In genomic region chr4:89474836-89475541, GRCm38 (mm10) we compare ENCODE assay signal across 19 mouse cellular contexts.
A peak's percentile ranks its signal among the peaks of the same experiment; 100 is the strongest.
DNase-seq lines count a peak whose midpoint lies in the region; ATAC-seq lines count a peak whose summit lies in the region.
"Had no signal": no experiment of that assay in that cellular context is flagged by ENCODE, and none has a peak within 500 bp of the region (broad histone marks: within the 10 kb centered on the region; RNA-seq: fewer than 3 reads in every experiment).

No protein-coding gene starts in this region.

- DNase-seq in kidney, adult 18-20 months: no peak
- peak; percentile 81 for DNase-seq in NIH3T3 (ENCODE audit: low read depth)
- DNase-seq in testis, postnatal 10 days (ENCODE audit: low spot score): no peak
- no peak for DNase-seq in spleen, adult 18-20 months
- no peak for DNase-seq in cerebellum, adult 9-11 months
- DNase-seq: cerebellum, postnatal 10 days; heart, adult 18-20 months; heart, postnatal 4 days; layer of hippocampus, postnatal 36 days; lung, embryonic 14.5 days; right cerebral cortex, adult 18-20 months; thymus, postnatal 4 days had no signal

- H3K36me3 ChIP-seq in kidney, embryonic 15.5 days: no peaks in the 10 kb centered on the region
- H3K36me3 ChIP-seq in intestine, embryonic 16.5 days (ENCODE audit: control insufficient read depth, insufficient read depth, low read length): no peaks in the 10 kb centered on the region
- H3K36me3 ChIP-seq: midbrain, embryonic 13.5 days; neural tube, embryonic 12.5 days had no signal

- peaks cover 9% of the 10 kb centered on the region for H3K4me1 ChIP-seq in kidney, embryonic 15.5 days
- H3K4me1 ChIP-seq in intestine, embryonic 16.5 days (ENCODE audit: control insufficient read depth, insufficient read depth, low read length): peaks cover 7% of the 10 kb centered on the region

- no peaks in the 10 kb centered on the region for H3K9me3 ChIP-seq in kidney, embryonic 15.5 days (replicated peaks)
- H3K9me3 ChIP-seq in intestine, embryonic 16.5 days (ENCODE audit: control insufficient read depth, low read length): no peaks in the 10 kb centered on the region
- H3K9me3 ChIP-seq: midbrain, embryonic 13.5 days; neural tube, embryonic 12.5 days had no signal

- no peak overlapping the region for H3K9ac ChIP-seq in kidney, embryonic 15.5 days
- H3K9ac ChIP-seq in intestine, embryonic 16.5 days (ENCODE audit: low read depth, low read length): no peak overlapping the region
- H3K9ac ChIP-seq: lung, embryonic 14.5 days; midbrain, embryonic 13.5 days; neural tube, embryonic 12.5 days had no signal

- no peak overlapping the region for H3K4me2 ChIP-seq in kidney, embryonic 15.5 days
- no peak overlapping the region for H3K4me2 ChIP-seq in intestine, embryonic 16.5 days (ENCODE audit: low read depth, low read length)
- H3K4me2 ChIP-seq: lung, embryonic 14.5 days; midbrain, embryonic 13.5 days; neural tube, embryonic 12.5 days had no signal

- peak; percentile 72 for ATAC-seq in kidney, embryonic 15.5 days (replicated peaks; ENCODE audit: low FRiP score)
- ATAC-seq in intestine, embryonic 16.5 days: peak; percentile 69; the same call in 1 of the 2 replicates
- peak; percentile 53 for ATAC-seq in megakaryocyte-erythroid progenitor cell, adult 5-6 weeks (replicated peaks; ENCODE audit: low FRiP score, low TSS enrichment, poor library complexity, severe bottlenecking)
- ATAC-seq: midbrain, embryonic 13.5 days had no signal

- no peak overlapping the region for H3K27ac ChIP-seq in kidney, embryonic 15.5 days
- H3K27ac ChIP-seq in intestine, embryonic 16.5 days (ENCODE audit: low read length): no peak overlapping the region
- H3K27ac ChIP-seq: midbrain, embryonic 13.5 days; neural tube, embryonic 12.5 days had no signal

- H3K4me3 ChIP-seq in kidney, embryonic 15.5 days (replicated peaks): no peak overlapping the region
- H3K4me3 ChIP-seq in intestine, embryonic 16.5 days (ENCODE audit: low read length): no peak overlapping the region
- H3K4me3 ChIP-seq: erythroblast, embryonic 14.5 days; midbrain, embryonic 13.5 days; neural tube, embryonic 12.5 days had no signal

- 29% methylated on average over 7 of the region's 7 CpGs for WGBS in kidney, embryonic 15.5 days
- WGBS in intestine, embryonic 16.5 days: 45% methylated on average over 7 of the region's 7 CpGs

- no peaks in the 10 kb centered on the region for H3K27me3 ChIP-seq in kidney, embryonic 15.5 days
- H3K27me3 ChIP-seq in intestine, embryonic 16.5 days (replicated peaks; ENCODE audit: control insufficient read depth, insufficient read depth, low read length): no peaks in the 10 kb centered on the region
- H3K27me3 ChIP-seq: CH12.LX; midbrain, embryonic 13.5 days; neural tube, embryonic 12.5 days had no signal
